Mouse (Mus musculus): ENCODE measurements around the gene Rgp1.

GRCm38 (mm10) chr4:43584444-43585416, 6.2 kb downstream of the Rgp1 start, which contains the start of gene Msmp:
- no peak for TF ChIP-seq CTCF (IDR thresholded peaks at IDR 0.05; ENCODE audit: borderline replicate concordance, control insufficient read depth, extremely low read depth, insufficient read depth, low read length, poor library complexity)
- no peak for TF ChIP-seq POLR2A (IDR thresholded peaks at IDR 0.05; ENCODE audit: control insufficient read depth, extremely low read depth, insufficient read depth, low read length, poor library complexity)
